Mouse (Mus musculus): ENCODE measurements at regions not wholly inside any gene's neighbourhood (a gene's known extent, or its start where the extent isn't known, plus 50 kb on each side); places are given as distances from the start of the nearest gene placed in this dataset.
"Not testable (repeated sequence)": the region's sequence is repeated elsewhere in the genome, so short reads cannot be mapped to it uniquely, and the experiment has no call there.

- DNase-seq (ENCODE audit: low spot score in 2 of 2) = no peak
Measured at GRCm38 (mm10) chr8:60728339-60728738, 95.7 kb downstream of the Mfap3l start.

- DNase-seq (ENCODE audit: low spot score in 2 of 2) = no peak
Measured at GRCm38 (mm10) chr8:60732545-60732944, 99.9 kb downstream of the Mfap3l start.

GRCm38 (mm10) chr8:60735961-60736360 lies 103.3 kb downstream of the Mfap3l start:
- no peak for DNase-seq (ENCODE audit: low spot score in 2 of 2)

- no peak for DNase-seq (ENCODE audit: low spot score in 2 of 2)
Measured at GRCm38 (mm10) chr8:60736401-60736800, 103.8 kb downstream of the Mfap3l start.

GRCm38 (mm10) chr8:60736913-60737312 lies 104.3 kb downstream of the Mfap3l start:
- DNase-seq (ENCODE audit: low spot score in 2 of 2) = no peak

- DNase-seq (ENCODE audit: low spot score in 2 of 2) = no peak
Measured at GRCm38 (mm10) chr8:60737616-60738015, 105.0 kb downstream of the Mfap3l start.

GRCm38 (mm10) chr8:60745877-60746276 lies 113.2 kb downstream of the Mfap3l start:
- no peak for DNase-seq (ENCODE audit: low spot score in 2 of 2)

GRCm38 (mm10) chr8:60746486-60746885 lies 113.9 kb downstream of the Mfap3l start:
- DNase-seq (ENCODE audit: low spot score in 2 of 2) = no peak

- DNase-seq (ENCODE audit: low spot score in 2 of 2) = no peak
Measured at GRCm38 (mm10) chr8:60755704-60756415, 123.2 kb downstream of the Mfap3l start.

GRCm38 (mm10) chr8:60763959-60764358 lies 126.3 kb upstream of the Hpf1 start:
- no peak for DNase-seq (ENCODE audit: low spot score in 2 of 2)

- peak in 1 of 2 experiments; percentile 7 for DNase-seq (ENCODE audit: low spot score in 2 of 2)
Measured at GRCm38 (mm10) chr8:60773350-60773749, 116.9 kb upstream of the Hpf1 start.

- DNase-seq (ENCODE audit: low spot score in 2 of 2) = not testable (repeated sequence)
Measured at GRCm38 (mm10) chr8:60776251-60776650, 114.0 kb upstream of the Hpf1 start.

- DNase-seq (ENCODE audit: low spot score in 2 of 2) = no peak
Measured at GRCm38 (mm10) chr8:60785049-60785448, 105.2 kb upstream of the Hpf1 start.

GRCm38 (mm10) chr8:60790453-60790852 lies 99.8 kb upstream of the Hpf1 start:
- DNase-seq (ENCODE audit: low spot score in 2 of 2) = no peak

- DNase-seq (ENCODE audit: low spot score in 2 of 2) = no peak
Measured at GRCm38 (mm10) chr8:60792518-60792917, 97.7 kb upstream of the Hpf1 start.

GRCm38 (mm10) chr8:60804787-60805186 lies 85.4 kb upstream of the Hpf1 start:
- no peak for DNase-seq (ENCODE audit: low spot score in 2 of 2)

- DNase-seq (ENCODE audit: low spot score in 2 of 2) = no peak
Measured at GRCm38 (mm10) chr8:60806772-60807171, 83.4 kb upstream of the Hpf1 start.

GRCm38 (mm10) chr8:60809806-60810205 lies 80.4 kb upstream of the Hpf1 start:
- no peak for DNase-seq (ENCODE audit: low spot score in 2 of 2)

- no peak for DNase-seq (ENCODE audit: low spot score in 2 of 2)
Measured at GRCm38 (mm10) chr8:60810955-60811354, 79.3 kb upstream of the Hpf1 start.

- DNase-seq (ENCODE audit: low spot score in 2 of 2) = no peak
Measured at GRCm38 (mm10) chr8:60825676-60826442, 64.4 kb upstream of the Hpf1 start.

- DNase-seq (ENCODE audit: low spot score in 2 of 2) = no peak
Measured at GRCm38 (mm10) chr8:60827241-60827640, 63.0 kb upstream of the Hpf1 start.

GRCm38 (mm10) chr8:60829093-60829492 lies 61.1 kb upstream of the Hpf1 start:
- no peak for DNase-seq (ENCODE audit: low spot score in 2 of 2)

- no peak for DNase-seq (ENCODE audit: low spot score in 2 of 2)
Measured at GRCm38 (mm10) chr8:60830556-60830955, 59.7 kb upstream of the Hpf1 start.
